Mouse (Mus musculus) hindbrain, embryonic 15.5 days (tissue): ENCODE measurements around the gene Fry. TPM values are rescaled to one million over a fixed set of nuclear protein-coding genes. Genes with fewer than 3 reads are reported as not detected.
A peak's percentile ranks its signal among the peaks of the same experiment; 100 is the strongest.

Experiments used
- ATAC-seq: fragments of 200-750 bp; cut with Nextera tagmentation; 2 replicates; pipeline ENCODE4 v1.8.0; 2017; ENCODE audit warnings: low read depth, moderate number of reproducible peaks, moderate TSS enrichment; ENCODE audit not compliant: low FRiP score
- H3K27ac ChIP-seq: fragments of 300-500 bp; sonication (generic); replicated peaks from 2 replicates; pipeline ENCODE4 v1.5.1; 2015; ENCODE audit warnings: mild to moderate bottlenecking, inconsistent platforms
- H3K27me3 ChIP-seq: fragments of 300-500 bp; sonication (generic); 2 replicates; pipeline ENCODE4 v1.6.1; 2015; ENCODE audit warnings: control low read depth, inconsistent platforms
- H3K36me3 ChIP-seq: fragments of 300-500 bp; sonication (generic); 2 replicates; pipeline ENCODE4 v1.6.1; 2015; ENCODE audit warnings: control low read depth, inconsistent platforms
- H3K4me1 ChIP-seq: fragments of 300-500 bp; sonication (generic); replicated peaks from 2 replicates; pipeline ENCODE4 v1.6.1; 2015; ENCODE audit warnings: control low read depth, inconsistent platforms
- H3K4me2 ChIP-seq: fragments of 300-500 bp; sonication (generic); 2 replicates; pipeline ENCODE4 v1.6.1; 2015; ENCODE audit warnings: moderate library complexity, mild to moderate bottlenecking, inconsistent platforms
- H3K4me3 ChIP-seq: fragments of 300-500 bp; sonication (generic); 2 replicates; pipeline ENCODE4 v1.5.1; 2015; ENCODE audit warnings: mild to moderate bottlenecking, inconsistent platforms
- H3K9ac ChIP-seq: fragments of 300-500 bp; sonication (generic); 2 replicates; pipeline ENCODE4 v1.6.1; 2015; ENCODE audit warnings: inconsistent platforms
- H3K9me3 ChIP-seq: fragments of 300-500 bp; sonication (generic); 2 replicates; pipeline ENCODE4 v1.6.1; 2016; ENCODE audit warnings: control low read depth, inconsistent platforms
- WGBS: fragments of 180-500 bp; shearing (Covaris S2); methylation state at CpG from one replicate; pipeline ENCODE4 v1.1.7; 2015; 5-methylcytosine and 5-hydroxymethylcytosine counted together
- polyA plus RNA-seq: library from polyadenylated mRNA; unstranded; fragments of >200 nt; fragmentation: Nextera tagmentation; extraction: Ambion mirVana; gene quantifications from 2 replicates; pipeline ENCODE4 v1.2.1, GENCODE M21; 2015

Gene Fry
- polyA plus RNA-seq, 1 experiment from 2014 or later, result 52.0 TPM

- no peak for ATAC-seq
Measured at GRCm38 (mm10) chr5:150156063-150156786, 37.8 kb downstream of the Fry start.

GRCm38 (mm10) chr5:150157682-150158081 is 39.2 kb downstream of the Fry start:
- H3K27me3 ChIP-seq, result no peaks in the 10 kb centered on the region
- H3K9ac ChIP-seq, result no peak overlapping the region
- ATAC-seq, result no peak

More at GRCm38 (mm10) chr5:150156063-150156786, 37.8 kb downstream of the Fry start:
- Histone ChIP-seq H3K27ac (no peak overlapping the region), H3K27me3 (no peaks in the 10 kb centered on the region), H3K4me2 (no peak overlapping the region), H3K9ac (no peak overlapping the region), H3K4me1 (peaks cover 7% of the 10 kb centered on the region; the same call in 1 of the 2 replicates), H3K9me3 (no peaks in the 10 kb centered on the region), H3K36me3 (no peaks in the 10 kb centered on the region), H3K4me3 (no peak overlapping the region)
- 81% methylated on average over 16 of the region's 16 CpGs for WGBS

GRCm38 (mm10) chr5:150159151-150159550 is 40.7 kb downstream of the Fry start:
- Histone ChIP-seq H3K4me1 (no peaks in the 10 kb centered on the region), H3K36me3 (no peaks in the 10 kb centered on the region), H3K27me3 (no peaks in the 10 kb centered on the region), H3K9me3 (no peaks in the 10 kb centered on the region), H3K27ac (no peak overlapping the region), H3K4me2 (no peak overlapping the region), H3K4me3 (no peak overlapping the region), H3K9ac (no peak overlapping the region)
- no peak for ATAC-seq
- WGBS, result 64% methylated on average over 5 of the region's 5 CpGs

More at GRCm38 (mm10) chr5:150157682-150158081, 39.2 kb downstream of the Fry start:
- no peaks in the 10 kb centered on the region for H3K4me1 ChIP-seq
- no peak overlapping the region for H3K4me3 ChIP-seq
- H3K4me2 ChIP-seq, result no peak overlapping the region
- H3K36me3 ChIP-seq, result no peaks in the 10 kb centered on the region
- 47% methylated on average over 6 of the region's 6 CpGs for WGBS
- H3K27ac ChIP-seq, result no peak overlapping the region
- H3K9me3 ChIP-seq, result no peaks in the 10 kb centered on the region

GRCm38 (mm10) chr5:150161193-150161592 is 42.7 kb downstream of the Fry start:
- Histone ChIP-seq H3K9me3 (no peaks in the 10 kb centered on the region), H3K4me3 (no peak overlapping the region), H3K36me3 (no peaks in the 10 kb centered on the region), H3K4me1 (no peaks in the 10 kb centered on the region), H3K27me3 (no peaks in the 10 kb centered on the region), H3K27ac (no peak overlapping the region), H3K4me2 (no peak overlapping the region), H3K9ac (no peak overlapping the region)
- ATAC-seq, result no peak
- 88% methylated on average over 6 of the region's 6 CpGs for WGBS

- Histone ChIP-seq H3K27ac (no peak overlapping the region), H3K4me3 (no peak overlapping the region), H3K9ac (no peak overlapping the region), H3K36me3 (no peaks in the 10 kb centered on the region), H3K9me3 (no peaks in the 10 kb centered on the region), H3K4me2 (no peak overlapping the region), H3K4me1 (no peaks in the 10 kb centered on the region), H3K27me3 (no peaks in the 10 kb centered on the region)
- WGBS, result 87% methylated on average over 5 of the region's 5 CpGs
- no peak for ATAC-seq
Measured at GRCm38 (mm10) chr5:150161898-150162297, 43.5 kb downstream of the Fry start.

GRCm38 (mm10) chr5:150164671-150165070 is 46.2 kb downstream of the Fry start:
- no peaks in the 10 kb centered on the region for H3K36me3 ChIP-seq

GRCm38 (mm10) chr5:150166811-150167210 is 48.4 kb downstream of the Fry start:
- WGBS, result 83% methylated on average over 5 of the region's 5 CpGs
- Histone ChIP-seq H3K36me3 (no peaks in the 10 kb centered on the region), H3K9ac (no peak overlapping the region), H3K9me3 (no peaks in the 10 kb centered on the region), H3K4me3 (no peak overlapping the region), H3K4me1 (0 out of 2 replicates have a peak, but pooled peaks cover 3% of the 10 kb centered on the region), H3K4me2 (no peak overlapping the region), H3K27me3 (no peaks in the 10 kb centered on the region), H3K27ac (no peak overlapping the region)
- ATAC-seq, result no peak

More at GRCm38 (mm10) chr5:150164671-150165070, 46.2 kb downstream of the Fry start:
- Histone ChIP-seq H3K4me3 (no peak overlapping the region), H3K4me1 (0 out of 2 replicates have a peak, but pooled peaks cover 3% of the 10 kb centered on the region), H3K27ac (no peak overlapping the region), H3K4me2 (no peak overlapping the region), H3K9ac (no peak overlapping the region), H3K27me3 (no peaks in the 10 kb centered on the region), H3K9me3 (no peaks in the 10 kb centered on the region)
- WGBS, result 78% methylated on average over 3 of the region's 3 CpGs
- ATAC-seq, result no peak

GRCm38 (mm10) chr5:150167287-150167686 is 48.8 kb downstream of the Fry start:
- no peak overlapping the region for H3K27ac ChIP-seq
- no peaks in the 10 kb centered on the region for H3K36me3 ChIP-seq
- 37% methylated on average over 2 of the region's 2 CpGs for WGBS
- H3K4me2 ChIP-seq, result no peak overlapping the region
- H3K4me1 ChIP-seq, result 0 out of 2 replicates have a peak, but pooled peaks cover 3% of the 10 kb centered on the region
- no peak for ATAC-seq
- H3K9ac ChIP-seq, result no peak overlapping the region
- H3K9me3 ChIP-seq, result no peaks in the 10 kb centered on the region
- H3K4me3 ChIP-seq, result no peak overlapping the region
- no peaks in the 10 kb centered on the region for H3K27me3 ChIP-seq

- Histone ChIP-seq H3K4me1 (0 out of 2 replicates have a peak, but pooled peaks cover 3% of the 10 kb centered on the region), H3K4me2 (no peak overlapping the region), H3K9ac (no peak overlapping the region), H3K9me3 (no peaks in the 10 kb centered on the region), H3K27ac (no peak overlapping the region), H3K36me3 (no peaks in the 10 kb centered on the region), H3K4me3 (no peak overlapping the region), H3K27me3 (no peaks in the 10 kb centered on the region)
- ATAC-seq, result peak; percentile 87; the same call in 1 of the 2 replicates
- 3% methylated on average over 9 of the region's 9 CpGs for WGBS
Measured at GRCm38 (mm10) chr5:150168712-150169111, 50.3 kb downstream of the Fry start.

GRCm38 (mm10) chr5:150171562-150171961 is 53.1 kb downstream of the Fry start:
- 66% methylated on average over 10 of the region's 10 CpGs for WGBS
- no peak for ATAC-seq
- H3K9ac ChIP-seq, result no peak overlapping the region
- 0 out of 2 replicates have a peak, but pooled peaks cover 3% of the 10 kb centered on the region for H3K4me1 ChIP-seq
- no peaks in the 10 kb centered on the region for H3K36me3 ChIP-seq
- no peak overlapping the region for H3K27ac ChIP-seq
- H3K4me2 ChIP-seq, result no peak overlapping the region
- no peak overlapping the region for H3K4me3 ChIP-seq
- H3K9me3 ChIP-seq, result no peaks in the 10 kb centered on the region
- no peaks in the 10 kb centered on the region for H3K27me3 ChIP-seq

GRCm38 (mm10) chr5:150173869-150174268 is 55.4 kb downstream of the Fry start:
- no peak overlapping the region for H3K4me3 ChIP-seq
- WGBS, result 87% methylated on average over 6 of the region's 6 CpGs
- H3K9ac ChIP-seq, result no peak overlapping the region
- H3K4me2 ChIP-seq, result no peak overlapping the region
- H3K4me1 ChIP-seq, result no peaks in the 10 kb centered on the region
- H3K27ac ChIP-seq, result no peak overlapping the region
- no peaks in the 10 kb centered on the region for H3K36me3 ChIP-seq
- H3K27me3 ChIP-seq, result no peaks in the 10 kb centered on the region
- H3K9me3 ChIP-seq, result no peaks in the 10 kb centered on the region
- no peak for ATAC-seq

GRCm38 (mm10) chr5:150174950-150175349 is 56.5 kb downstream of the Fry start:
- ATAC-seq, result no peak
- no peaks in the 10 kb centered on the region for H3K36me3 ChIP-seq
- H3K4me2 ChIP-seq, result no peak overlapping the region
- H3K27me3 ChIP-seq, result no peaks in the 10 kb centered on the region
- no peak overlapping the region for H3K9ac ChIP-seq
- H3K27ac ChIP-seq, result no peak overlapping the region
- no peaks in the 10 kb centered on the region for H3K9me3 ChIP-seq
- H3K4me1 ChIP-seq, result no peaks in the 10 kb centered on the region
- no peak overlapping the region for H3K4me3 ChIP-seq
